Mouse (Mus musculus) heart, adult 2 months (tissue): ENCODE results near the gene Slc47a1. TPM values are rescaled to one million over a fixed set of nuclear protein-coding genes. Genes with fewer than 3 reads are reported as not detected.
A peak's percentile ranks its signal among the peaks of the same experiment; 100 is the strongest.

Experiments
- DNase-seq, 2 experiments: peaks; one replicate each; pipeline ENCODE4 v3.0.0; 2021
- H3K27ac ChIP-seq: fragments of 200-600 bp; 2 replicates; pipeline ENCODE4 v1.8.1; 2022
- H3K27me3 ChIP-seq: fragments of 200-500 bp; 2 replicates; pipeline ENCODE4 v1.6.1; 2012; ENCODE audit warnings: mild to moderate bottlenecking, low read length, inconsistent platforms, mixed read lengths; ENCODE audit not compliant: control insufficient read depth, insufficient read depth
- H3K36me3 ChIP-seq: fragments of 200-500 bp; 2 replicates; pipeline ENCODE4 v1.6.1; 2012; ENCODE audit warnings: low read length, inconsistent platforms; ENCODE audit not compliant: control insufficient read depth, insufficient read depth
- H3K4me1 ChIP-seq: fragments of 200-500 bp; 2 replicates; pipeline ENCODE4 v1.6.1; 2011; ENCODE audit warnings: low read length; ENCODE audit not compliant: control insufficient read depth, insufficient read depth
- H3K4me3 ChIP-seq: fragments of 200-600 bp; 2 replicates; pipeline ENCODE4 v1.8.1; 2022
- H3K79me2 ChIP-seq: fragments of 200-500 bp; replicated peaks from 2 replicates; pipeline ENCODE4 v1.6.1; 2012; ENCODE audit warnings: mild to moderate bottlenecking, inconsistent platforms, low read length, moderate library complexity, mixed read lengths; ENCODE audit not compliant: control insufficient read depth, insufficient read depth
- H3K9ac ChIP-seq: fragments of 200-500 bp; 2 replicates; pipeline ENCODE4 v1.6.1; 2012; ENCODE audit warnings: low read depth, mild to moderate bottlenecking, control low read depth, inconsistent platforms, low read length, mixed read lengths
- CTCF ChIP-seq: fragments of 200-600 bp; IDR thresholded peaks from 2 replicates; pipeline ENCODE4 v1.8.1; 2022; ENCODE audit warnings: antibody characterized with exemption, mild to moderate bottlenecking, moderate library complexity
- EP300 ChIP-seq: fragments of 200-500 bp; IDR thresholded peaks from 2 replicates; pipeline ENCODE4 v1.6.1; 2011; ENCODE audit warnings: low read depth, low read length, control low read depth; ENCODE audit not compliant: insufficient read depth
- POLR2A ChIP-seq: fragments of 200-500 bp; IDR thresholded peaks from 2 replicates; pipeline ENCODE4 v1.6.1; 2011; ENCODE audit warnings: mild to moderate bottlenecking, low read depth, low read length, control low read depth; ENCODE audit not compliant: insufficient read depth
- WGBS: fragments of 180-500 bp; shearing (Covaris S2); methylation state at CpG from one replicate; pipeline ENCODE4 v1.1.7; 2018; 5-methylcytosine and 5-hydroxymethylcytosine counted together
- intact Hi-C: fragments of 180-260 bp; cut with DNase I; formaldehyde crosslinking; loops from one replicate; pipeline ENCODE4 v1.15.1; 2025
- polyA plus RNA-seq: library from polyadenylated mRNA; depleted of rRNA; stranded (reverse); fragments of >200 nt; gene quantifications from 2 replicates; pipeline ENCODE4 v1.2.3, GENCODE M21; 2012
- total RNA-seq, 2 experiments: library from RNA; stranded (reverse); gene quantifications; 2 replicates each; pipeline ENCODE4 v1.2.3; 2021

The Slc47a1 gene
- total and polyA plus RNA-seq, 3 experiments = 27.7 to 51.1 (median 32.0) TPM

GRCm38 (mm10) chr11:61341971-61342370 lies 36.2 kb downstream of the Slc47a1 start:
- intact Hi-C loops = loop anchor here (2.0 to 10.0 kb wide), 2 partner anchors 109 to 373 kb away; no protein-coding TSS in a partner anchor
- no peak for TF ChIP-seq POLR2A
- TF ChIP-seq EP300 = no peak
- no peak for TF ChIP-seq CTCF
- 31% methylated on average over 10 of the region's 10 CpGs for WGBS

DNA sequence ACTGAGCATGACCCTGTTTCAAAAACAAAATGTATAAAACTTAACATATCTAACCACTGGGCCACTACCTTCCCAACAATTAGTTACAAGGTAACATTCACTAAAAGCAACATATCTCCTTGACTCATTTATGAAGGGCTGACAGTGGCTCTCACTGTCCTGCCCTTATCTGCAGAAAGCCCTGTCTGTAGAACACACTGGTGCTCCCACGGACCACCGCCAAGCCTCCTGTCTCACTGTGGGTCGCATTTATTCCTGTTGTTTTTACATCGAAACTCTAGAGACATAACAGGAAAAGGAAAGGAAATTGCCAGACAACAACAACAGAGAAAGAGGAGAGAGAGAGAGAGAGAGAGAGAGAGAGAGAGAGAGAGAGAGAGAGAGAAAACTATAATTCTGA lies 36.9 kb downstream of the Slc47a1 start:
- no peak for DNase-seq
- Histone ChIP-seq H3K4me3 (no peak overlapping the region), H3K36me3 (no peaks in the 10 kb centered on the region), H3K9ac (no peak overlapping the region), H3K79me2 (no peaks in the 10 kb centered on the region), H3K27me3 (peaks cover 2% of the 10 kb centered on the region; the same call in 1 of the 2 replicates), H3K4me1 (no peaks in the 10 kb centered on the region), H3K27ac (no peak overlapping the region)
- intact Hi-C loops = loop anchor here (10.0 kb wide), 1 partner anchor 374 kb away; no protein-coding TSS in a partner anchor
- WGBS = 52% methylated on average over 4 of the region's 4 CpGs
- TF ChIP-seq POLR2A (no peak), EP300 (no peak), CTCF (no peak)

More at GRCm38 (mm10) chr11:61341971-61342370, 36.2 kb downstream of the Slc47a1 start:
- H3K4me3 ChIP-seq = no peak overlapping the region
- H3K9ac ChIP-seq = no peak overlapping the region
- no peak overlapping the region for H3K27ac ChIP-seq
- DNase-seq = no peak
- no peaks in the 10 kb centered on the region for H3K36me3 ChIP-seq
- peaks cover 2% of the 10 kb centered on the region; the same call in 1 of the 2 replicates for H3K27me3 ChIP-seq
- no peaks in the 10 kb centered on the region for H3K79me2 ChIP-seq
- no peaks in the 10 kb centered on the region for H3K4me1 ChIP-seq

DNA sequence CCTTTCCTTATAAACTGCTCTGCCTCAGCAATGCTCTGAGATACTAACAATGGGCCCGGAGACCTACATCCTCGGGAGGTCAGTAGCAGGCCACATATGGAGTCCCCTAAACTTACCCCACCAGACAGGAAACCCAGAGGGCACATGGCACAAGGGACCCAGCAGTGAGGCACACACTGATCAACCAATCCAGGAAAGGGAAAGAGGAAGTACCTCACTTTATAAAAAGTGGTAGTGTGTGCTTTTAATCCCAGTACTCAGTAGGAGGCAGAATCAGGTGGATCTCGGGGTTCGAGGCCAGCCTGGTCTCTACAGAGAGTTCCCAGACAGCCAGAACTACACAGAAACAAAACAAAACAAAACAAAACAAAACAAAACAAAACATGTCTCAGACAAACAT lies 37.8 kb downstream of the Slc47a1 start:
- intact Hi-C loops = loop anchor here (10.0 kb wide), 1 partner anchor 374 kb away; no protein-coding TSS in a partner anchor
- Histone ChIP-seq H3K27me3 (peaks cover 2% of the 10 kb centered on the region; the same call in 1 of the 2 replicates), H3K36me3 (no peaks in the 10 kb centered on the region), H3K9ac (no peak overlapping the region), H3K79me2 (no peaks in the 10 kb centered on the region), H3K27ac (no peak overlapping the region), H3K4me1 (no peaks in the 10 kb centered on the region), H3K4me3 (no peak overlapping the region)
- WGBS = 66% methylated on average over 4 of the region's 4 CpGs
- TF ChIP-seq POLR2A = no peak
- TF ChIP-seq CTCF = no peak
- no peak for TF ChIP-seq EP300
- DNase-seq = no peak

DNA sequence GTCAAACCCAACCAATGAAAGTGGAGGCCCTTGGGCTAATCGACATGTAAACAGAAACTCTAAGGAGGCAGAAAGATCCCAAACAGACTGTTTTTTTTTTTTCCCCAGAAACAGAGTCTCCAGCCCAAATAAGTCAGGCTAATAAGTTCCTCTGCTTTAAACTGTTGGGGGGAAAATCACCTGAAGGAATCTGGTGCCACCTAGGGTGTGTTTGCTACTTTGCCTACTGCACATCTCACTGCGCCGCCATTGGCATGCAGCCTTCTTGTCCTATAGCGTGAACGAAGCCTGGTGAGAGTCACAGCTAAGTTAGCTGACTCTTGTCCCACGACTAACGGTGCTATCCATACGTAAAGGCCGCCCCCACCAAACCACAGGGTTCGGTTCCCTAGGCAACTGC lies 40.6 kb downstream of the Slc47a1 start:
- DNase-seq = no peak
- no peaks in the 10 kb centered on the region for H3K79me2 ChIP-seq
- 80% methylated on average over 10 of the region's 10 CpGs for WGBS
- H3K36me3 ChIP-seq = no peaks in the 10 kb centered on the region
- H3K27ac ChIP-seq = no peak overlapping the region
- TF ChIP-seq CTCF = peak; percentile 59
- no peak for TF ChIP-seq POLR2A
- no peak overlapping the region for H3K9ac ChIP-seq
- H3K27me3 ChIP-seq = peaks cover 2% of the 10 kb centered on the region; the same call in 1 of the 2 replicates
- H3K4me1 ChIP-seq = no peaks in the 10 kb centered on the region
- intact Hi-C loops = loop anchor here (1.0 to 5.0 kb wide), 2 partner anchors 106 to 145 kb away; no protein-coding TSS in a partner anchor
- H3K4me3 ChIP-seq = no peak overlapping the region

DNA sequence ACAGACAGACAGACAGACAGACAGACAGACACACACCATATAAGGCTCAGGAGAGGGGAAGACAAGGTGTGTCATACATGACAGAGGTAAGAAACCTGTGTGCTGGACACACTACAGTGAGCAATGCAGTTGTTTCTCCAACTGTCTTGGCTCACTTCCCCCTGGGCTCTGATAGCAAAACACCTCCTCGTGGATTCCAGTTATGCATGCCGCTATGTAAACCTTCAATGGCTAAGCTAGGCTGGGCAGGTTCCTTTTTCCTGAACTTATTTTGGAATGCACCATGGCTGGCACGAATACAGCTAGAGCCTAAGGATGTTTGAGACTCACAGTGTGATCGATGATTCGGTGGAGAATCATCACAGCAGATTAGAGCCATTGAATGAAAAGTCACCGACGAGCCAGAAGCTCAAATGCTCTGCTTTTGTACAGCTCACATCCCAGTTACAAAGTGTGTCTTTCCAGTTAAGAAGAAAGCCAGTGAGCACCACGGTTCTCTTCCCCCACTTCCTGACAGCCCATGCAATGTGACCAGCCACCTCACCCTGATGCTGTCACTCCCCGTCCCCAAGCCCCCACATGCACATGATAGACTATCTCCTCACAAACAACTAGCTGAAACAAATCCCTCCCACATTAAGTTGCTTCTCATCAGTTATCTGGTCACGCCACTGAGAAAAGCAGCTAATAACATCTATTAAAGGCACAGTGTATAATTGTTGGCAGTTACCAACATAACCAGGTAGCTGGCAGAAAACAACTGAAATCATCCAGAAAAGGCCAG lies 57.0 kb downstream of the Slc47a1 start:
- Histone ChIP-seq H3K4me3 (no peak overlapping the region), H3K4me1 (peaks cover 2% of the 10 kb centered on the region; the same call in 1 of the 2 replicates), H3K79me2 (no peaks in the 10 kb centered on the region), H3K27me3 (no peaks in the 10 kb centered on the region), H3K27ac (no peak overlapping the region), H3K36me3 (no peaks in the 10 kb centered on the region), H3K9ac (no peak overlapping the region)
- intact Hi-C loops = no loop called here
- 32% methylated on average over 10 of the region's 10 CpGs for WGBS
- no peak for DNase-seq
- no peak for TF ChIP-seq EP300
- TF ChIP-seq POLR2A = no peak
- TF ChIP-seq CTCF = no peak
